Mouse (Mus musculus): ENCODE results near the gene Slc8a2.

DNA sequence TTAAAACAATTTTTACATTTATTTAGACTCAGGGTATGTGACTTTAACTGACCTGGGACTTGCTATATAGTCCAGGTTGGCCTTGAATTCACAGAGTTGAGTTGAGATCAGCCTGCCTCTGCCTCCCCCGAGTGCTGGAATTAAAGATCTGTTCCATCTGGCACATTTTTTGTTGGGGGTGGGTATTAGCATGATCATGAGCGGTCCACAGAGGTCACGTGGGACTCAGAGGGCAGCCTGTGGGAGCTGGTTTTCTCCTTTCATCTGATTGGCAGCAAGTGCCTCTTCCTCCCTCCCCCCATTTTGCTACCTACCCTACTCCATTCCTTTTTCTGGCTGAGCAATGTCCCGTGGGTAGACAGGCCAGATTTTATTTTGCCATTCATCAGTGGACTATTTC, 49.0 kb upstream of the Slc8a2 start:
- TF ChIP-seq CTCF (IDR thresholded peaks at IDR 0.05; ENCODE audit: low read depth): no peak
- no peak for TF ChIP-seq EP300 (IDR thresholded peaks at IDR 0.05; ENCODE audit: low read depth)

All from liver, postnatal 0 days (tissue).